Mouse (Mus musculus) lung, postnatal 0 days (tissue): ENCODE results near the gene Abr. TPM values are rescaled to one million over a fixed set of nuclear protein-coding genes. Genes with fewer than 3 reads are reported as not detected.

Source experiments
- ATAC-seq: fragments of 200-750 bp; cut with Nextera tagmentation; 2 replicates; pipeline ENCODE4 v1.8.0; 2017; ENCODE audit warnings: moderate library complexity
- DNase-seq: peaks from one replicate; pipeline ENCODE4 v3.0.0-alpha.2; 2016; ENCODE audit warnings: low spot score
- H3K27ac ChIP-seq: fragments of 300-500 bp; sonication (generic); 2 replicates; pipeline ENCODE4 v1.5.1; 2014; ENCODE audit warnings: antibody characterized with exemption, mild to moderate bottlenecking, low read length, mixed read lengths
- H3K27me3 ChIP-seq: fragments of 300-500 bp; sonication (generic); replicated peaks from 2 replicates; pipeline ENCODE4 v1.6.1; 2014; ENCODE audit warnings: low read length, mixed read lengths; ENCODE audit not compliant: insufficient read depth
- H3K36me3 ChIP-seq: fragments of 300-500 bp; sonication (generic); 2 replicates; pipeline ENCODE4 v1.6.1; 2014; ENCODE audit warnings: low read length, mixed read lengths; ENCODE audit not compliant: insufficient read depth
- H3K4me1 ChIP-seq: fragments of 300-500 bp; sonication (generic); 2 replicates; pipeline ENCODE4 v1.6.1; 2014; ENCODE audit warnings: antibody characterized with exemption, low read depth, low read length, mixed read lengths; ENCODE audit not compliant: insufficient read depth
- H3K4me2 ChIP-seq: fragments of 300-500 bp; sonication (generic); replicated peaks from 2 replicates; pipeline ENCODE4 v1.6.1; 2014; ENCODE audit warnings: low read depth, mild to moderate bottlenecking, low read length, moderate library complexity, mixed read lengths
- H3K4me3 ChIP-seq: fragments of 300-500 bp; sonication (generic); 2 replicates; pipeline ENCODE4 v1.5.1; 2014; ENCODE audit warnings: low read depth, low read length
- H3K9ac ChIP-seq: fragments of 300-500 bp; sonication (generic); replicated peaks from 2 replicates; pipeline ENCODE4 v1.6.1; 2014; ENCODE audit warnings: low read depth, mild to moderate bottlenecking
- H3K9me3 ChIP-seq: fragments of 300-500 bp; sonication (generic); 2 replicates; pipeline ENCODE4 v1.6.1; 2016; ENCODE audit warnings: low read length, mixed read lengths
- CTCF ChIP-seq: IDR thresholded peaks from 2 replicates; pipeline ENCODE4 v1.5.1; 2016; ENCODE audit warnings: antibody characterized with exemption, mild to moderate bottlenecking
- EP300 ChIP-seq: IDR thresholded peaks from 2 replicates; pipeline ENCODE4 v1.6.1; 2016; ENCODE audit warnings: antibody characterized with exemption, mild to moderate bottlenecking, control low read depth
- WGBS: fragments of 180-500 bp; shearing (Covaris S2); extraction: QIAGEN DNeasy Blood & Tissue Kit; methylation state at CpG from one replicate; pipeline ENCODE4 v1.1.7; 2014; 5-methylcytosine and 5-hydroxymethylcytosine counted together
- polyA plus RNA-seq: library from polyadenylated mRNA; unstranded; fragments of >200 nt; fragmentation: Nextera tagmentation; extraction: Ambion mirVana; gene quantifications from 2 replicates; pipeline ENCODE4 v1.2.1, GENCODE M21; 2015

Abr gene
- polyA plus RNA-seq, 1 experiment from 2014 or later: 17.2 TPM

DNA sequence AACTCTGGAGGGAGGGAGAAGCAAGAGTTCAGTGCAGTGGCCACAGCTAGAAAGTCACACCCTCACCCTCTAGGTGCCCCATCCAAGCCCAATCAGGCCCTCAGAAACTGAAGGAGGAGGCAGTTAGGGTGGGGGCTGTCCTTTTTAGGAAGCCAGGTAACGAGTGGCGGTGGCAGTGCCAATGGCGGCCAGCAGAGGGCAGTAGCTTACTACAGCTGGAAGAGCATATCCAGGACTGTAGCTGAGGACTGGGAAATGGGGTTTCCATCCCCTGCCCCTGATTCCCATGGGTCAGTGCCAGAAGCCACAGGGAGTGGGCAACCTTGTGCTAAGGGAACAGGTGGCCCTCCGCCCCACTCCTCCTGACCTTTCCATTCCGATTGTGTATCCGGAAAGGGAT is 165.9 kb downstream of the Abr start:
- Histone ChIP-seq H3K36me3 (peaks cover 11% of the 10 kb centered on the region; the same call in 1 of the 2 replicates), H3K27me3 (no peaks in the 10 kb centered on the region), H3K27ac (no peak overlapping the region), H3K4me3 (no peak overlapping the region), H3K4me1 (no peaks in the 10 kb centered on the region), H3K4me2 (no peak overlapping the region), H3K9me3 (no peaks in the 10 kb centered on the region), H3K9ac (no peak overlapping the region)
- ATAC-seq (peak; percentile 70), DNase-seq (peak; percentile 84)
- WGBS: 15% methylated on average over 6 of the region's 6 CpGs
- TF ChIP-seq EP300: no peak
- peak; percentile 98 for TF ChIP-seq CTCF

DNA sequence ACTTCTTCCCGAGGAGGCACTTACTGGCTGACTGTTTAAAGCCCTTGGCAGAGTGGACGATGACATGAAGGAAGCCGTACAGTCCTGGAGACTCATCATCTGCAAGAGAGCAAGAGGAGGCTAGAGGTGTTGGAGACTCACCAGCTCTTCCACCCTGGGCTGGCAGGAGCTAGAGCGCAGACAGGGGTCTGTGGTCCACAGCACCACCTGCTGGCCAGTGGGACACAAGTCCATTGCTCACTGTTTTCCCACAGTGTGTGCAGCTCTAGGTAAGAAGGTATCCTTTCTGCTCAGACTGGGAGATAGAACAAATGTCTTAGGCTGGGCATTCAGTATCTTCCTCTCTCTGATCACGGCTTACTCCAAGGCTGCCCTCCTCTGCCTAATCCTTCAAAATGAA is 167.6 kb downstream of the Abr start:
- Histone ChIP-seq H3K9ac (no peak overlapping the region), H3K4me1 (no peaks in the 10 kb centered on the region), H3K27me3 (no peaks in the 10 kb centered on the region), H3K9me3 (no peaks in the 10 kb centered on the region), H3K27ac (no peak overlapping the region), H3K4me3 (no peak overlapping the region), H3K4me2 (no peak overlapping the region), H3K36me3 (peaks cover 18% of the 10 kb centered on the region; the same call in 1 of the 2 replicates)
- DNase-seq (peak; percentile 81), ATAC-seq (peak; percentile 72)
- TF ChIP-seq CTCF: peak; percentile 93
- TF ChIP-seq EP300: no peak
- 60% methylated on average over 5 of the region's 5 CpGs for WGBS

DNA sequence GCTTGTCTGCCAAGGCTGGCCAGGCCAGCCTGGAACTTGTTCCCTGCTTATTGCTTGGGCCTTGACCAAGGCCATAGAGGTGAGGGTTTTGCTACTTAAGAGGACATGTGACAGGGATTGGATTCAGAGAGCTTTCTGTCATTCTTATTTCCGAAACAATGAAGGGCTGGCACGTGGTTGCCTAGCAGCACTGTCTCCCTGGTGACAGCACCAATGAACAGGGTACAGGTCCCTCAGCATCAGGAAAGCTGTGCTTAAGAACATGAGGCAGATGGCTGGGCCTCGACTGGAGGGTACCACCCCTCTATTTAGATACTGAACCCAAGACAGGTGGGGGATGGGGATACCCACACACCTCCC is 171.9 kb downstream of the Abr start:
- H3K4me1 ChIP-seq: no peaks in the 10 kb centered on the region
- peaks cover 18% of the 10 kb centered on the region; the same call in 1 of the 2 replicates for H3K36me3 ChIP-seq
- no peak overlapping the region for H3K4me3 ChIP-seq
- TF ChIP-seq CTCF: no peak
- no peak for TF ChIP-seq EP300
- no peaks in the 10 kb centered on the region for H3K27me3 ChIP-seq
- H3K9ac ChIP-seq: no peak overlapping the region
- ATAC-seq (no peak), DNase-seq (no peak)
- H3K4me2 ChIP-seq: no peak overlapping the region
- WGBS: 50% methylated on average over 3 of the region's 3 CpGs
- H3K27ac ChIP-seq: no peak overlapping the region
- no peaks in the 10 kb centered on the region for H3K9me3 ChIP-seq

DNA sequence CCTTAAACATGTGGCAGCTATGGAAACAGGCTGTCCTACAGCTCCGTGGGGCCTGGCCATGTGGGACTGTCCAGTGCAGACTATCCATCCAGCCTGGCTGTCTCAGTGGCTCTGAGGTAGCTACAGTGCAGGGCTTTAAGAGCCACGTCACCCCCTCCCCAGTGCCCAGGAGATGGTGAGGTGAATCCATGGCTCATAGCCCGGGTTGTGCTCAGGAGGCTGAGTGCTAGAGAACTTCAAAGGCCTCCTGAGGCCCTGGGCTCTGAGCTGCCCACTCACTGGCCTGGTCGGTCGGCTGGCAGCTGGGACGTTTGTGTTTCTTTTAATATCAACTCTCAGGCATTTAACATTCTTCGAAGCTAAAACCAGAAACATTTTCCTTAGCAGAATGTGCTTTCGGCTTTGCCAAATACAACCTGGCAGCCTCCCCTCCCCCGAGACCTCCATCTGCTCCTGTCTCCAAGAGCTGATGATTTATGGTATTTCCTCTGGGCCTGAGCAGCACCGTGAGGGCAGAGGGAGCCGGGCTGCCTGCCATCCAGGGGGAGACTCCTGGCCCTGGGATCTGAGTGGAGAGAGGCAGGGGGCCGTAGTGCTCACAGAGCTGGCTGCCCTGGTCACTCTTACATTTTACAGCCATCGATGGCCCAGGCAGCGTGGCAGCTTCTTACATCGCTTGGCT is 172.5 kb downstream of the Abr start:
- Histone ChIP-seq H3K4me3 (no peak overlapping the region), H3K27me3 (no peaks in the 10 kb centered on the region), H3K27ac (no peak overlapping the region), H3K4me2 (no peak overlapping the region), H3K9me3 (no peaks in the 10 kb centered on the region), H3K36me3 (peaks cover 18% of the 10 kb centered on the region; the same call in 1 of the 2 replicates), H3K4me1 (no peaks in the 10 kb centered on the region), H3K9ac (no peak overlapping the region)
- ATAC-seq (peak; percentile 12; the same call in 1 of the 2 replicates), DNase-seq (no peak)
- TF ChIP-seq CTCF (no peak), EP300 (no peak)
- WGBS: 48% methylated on average over 15 of the region's 15 CpGs

DNA sequence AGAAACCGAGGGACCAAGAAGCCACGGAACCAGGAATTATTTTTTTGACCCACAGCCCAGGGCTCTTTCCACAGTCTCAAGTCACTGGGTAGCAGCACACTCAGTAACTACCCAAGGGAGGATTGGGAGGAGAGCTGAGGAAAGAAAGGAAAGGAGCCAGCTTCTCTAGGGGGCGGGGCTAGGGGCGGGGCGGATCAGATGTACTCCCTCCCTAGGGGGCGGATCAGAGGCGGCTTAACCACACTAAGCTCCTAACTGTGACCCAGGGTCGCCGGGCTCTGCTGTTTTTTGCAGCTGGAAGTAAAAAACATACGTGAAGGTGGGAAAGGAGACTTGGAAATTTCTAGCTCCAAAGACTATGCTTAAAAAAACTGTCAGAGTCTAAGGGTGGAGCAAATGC is 175.9 kb downstream of the Abr start:
- peak; percentile 55 for ATAC-seq
- Histone ChIP-seq H3K36me3 (peaks cover 13% of the 10 kb centered on the region; the same call in 1 of the 2 replicates), H3K9ac (no peak overlapping the region), H3K4me2 (no peak overlapping the region), H3K4me1 (no peaks in the 10 kb centered on the region), H3K27me3 (no peaks in the 10 kb centered on the region), H3K4me3 (no peak overlapping the region), H3K27ac (no peak overlapping the region), H3K9me3 (no peaks in the 10 kb centered on the region)
- TF ChIP-seq EP300: no peak
- TF ChIP-seq CTCF: no peak
- 12% methylated on average over 10 of the region's 10 CpGs for WGBS
- DNase-seq: peak; percentile 58

- ATAC-seq (no peak), DNase-seq (no peak)
- H3K27me3 ChIP-seq: no peaks in the 10 kb centered on the region
- no peak overlapping the region for H3K4me3 ChIP-seq
- H3K9ac ChIP-seq: no peak overlapping the region
- H3K36me3 ChIP-seq: peaks cover 5% of the 10 kb centered on the region; the same call in 1 of the 2 replicates
- TF ChIP-seq CTCF: no peak
- no peak overlapping the region for H3K27ac ChIP-seq
- no peak overlapping the region for H3K4me2 ChIP-seq
- no peaks in the 10 kb centered on the region for H3K4me1 ChIP-seq
- no peaks in the 10 kb centered on the region for H3K9me3 ChIP-seq
- WGBS: 44% methylated on average over 8 of the region's 8 CpGs
These were observed 176.7 kb downstream of the Abr start for GRCm38 (mm10) chr11:76445459-76445858.
